Mouse (Mus musculus) ES-E14 (cell line): ENCODE measurements around the gene Efr3b.

Experiments
- CHD2 ChIP-seq: IDR thresholded peaks from 2 replicates; pipeline ENCODE4 v1.6.1; 2014; ENCODE audit warnings: mild to moderate bottlenecking, low read depth, low read length, inconsistent platforms
- HCFC1 ChIP-seq: IDR thresholded peaks from 2 replicates; pipeline ENCODE4 v1.6.1; 2012; ENCODE audit warnings: low read length, inconsistent platforms, borderline replicate concordance; ENCODE audit not compliant: insufficient read depth
- MAFK ChIP-seq: IDR thresholded peaks from 2 replicates; pipeline ENCODE4 v1.6.1; 2014; ENCODE audit warnings: mild to moderate bottlenecking, low read depth, low read length, inconsistent platforms; ENCODE audit not compliant: insufficient read depth
- ZC3H11A ChIP-seq: IDR thresholded peaks from 2 replicates; pipeline ENCODE4 v1.6.1; 2012; ENCODE audit warnings: low read depth, mild to moderate bottlenecking, inconsistent platforms, low read length, borderline replicate concordance

DNA sequence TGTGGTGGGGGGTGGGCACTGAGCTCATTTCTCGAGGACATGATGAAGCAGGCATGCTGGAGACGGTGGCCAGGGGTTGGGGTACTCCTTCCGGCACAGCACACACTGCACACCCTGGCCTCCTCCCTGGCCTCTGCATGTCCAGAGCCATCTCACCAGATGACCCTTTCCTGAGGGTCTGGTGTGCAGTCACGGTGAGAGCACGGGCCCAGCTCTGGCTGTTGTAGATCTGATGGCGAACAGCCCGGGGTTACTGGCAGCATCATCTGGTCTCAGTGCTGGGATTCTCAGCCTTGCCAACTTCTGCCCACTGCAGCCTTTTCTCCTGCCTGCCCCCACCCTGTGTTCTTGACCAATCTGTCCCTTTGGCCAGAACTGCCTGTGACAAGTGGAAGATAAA, 32.6 kb downstream of the Efr3b start:
- no peak for TF ChIP-seq ZC3H11A
- TF ChIP-seq HCFC1: no peak
- TF ChIP-seq CHD2: no peak
- no peak for TF ChIP-seq MAFK
